Mouse (Mus musculus) brain, adult 2 months (tissue): ENCODE results near the gene Pcnx3.

Experiments used
- DNase-seq: peaks from one replicate; pipeline ENCODE4 v3.0.0; 2011; ENCODE audit warnings: low read depth, low spot score

Pcnx3 gene

GRCm38 (mm10) chr19:5684236-5684635 lies 4.5 kb downstream of the Pcnx3 start:
- no peak for DNase-seq

GRCm38 (mm10) chr19:5680432-5680831 lies 8.3 kb downstream of the Pcnx3 start:
- no peak for DNase-seq

DNA sequence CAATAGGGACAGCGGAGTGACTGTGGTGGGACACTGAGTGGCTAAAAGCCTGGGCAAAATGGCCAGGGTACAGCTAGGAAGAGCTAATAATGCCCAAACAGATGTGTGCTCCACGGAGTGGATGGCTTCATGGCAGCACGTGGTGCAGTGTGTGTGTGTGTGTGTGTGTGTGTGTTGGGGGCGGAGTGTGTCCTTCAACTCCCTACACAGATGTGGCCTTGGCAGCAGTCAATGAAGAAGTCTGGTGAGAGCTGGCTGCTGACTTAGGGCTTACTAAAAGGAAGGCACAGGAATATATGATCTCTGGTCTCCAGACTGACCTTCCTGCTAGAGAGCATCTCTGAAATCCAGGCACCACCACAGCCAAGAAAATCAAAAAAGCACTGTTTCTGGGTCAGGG lies 20.3 kb downstream of the Pcnx3 start:
- DNase-seq: no peak

DNA sequence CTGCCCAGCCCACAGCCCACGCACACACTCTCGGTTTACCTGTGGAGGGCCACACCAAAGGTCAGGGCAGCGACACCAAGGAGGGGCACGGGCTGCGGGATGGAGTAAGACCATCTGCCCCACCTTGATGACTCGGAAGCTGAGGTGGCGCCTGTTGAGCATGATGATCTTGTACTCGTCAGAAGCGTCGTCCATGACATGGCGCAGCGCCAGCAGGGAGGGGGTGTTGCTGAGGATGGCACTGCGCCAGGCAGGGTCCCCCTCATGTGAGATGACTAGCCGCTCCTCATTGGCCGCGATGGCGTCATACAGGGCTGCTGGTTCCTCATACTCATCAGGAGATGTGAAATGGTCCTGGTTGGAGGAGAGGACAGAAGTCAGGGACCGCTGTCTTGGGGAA lies 22.3 kb downstream of the Pcnx3 start:
- DNase-seq: no peak

- no peak for DNase-seq
These were observed 23.2 kb downstream of the Pcnx3 start for GRCm38 (mm10) chr19:5665465-5665864.

DNA sequence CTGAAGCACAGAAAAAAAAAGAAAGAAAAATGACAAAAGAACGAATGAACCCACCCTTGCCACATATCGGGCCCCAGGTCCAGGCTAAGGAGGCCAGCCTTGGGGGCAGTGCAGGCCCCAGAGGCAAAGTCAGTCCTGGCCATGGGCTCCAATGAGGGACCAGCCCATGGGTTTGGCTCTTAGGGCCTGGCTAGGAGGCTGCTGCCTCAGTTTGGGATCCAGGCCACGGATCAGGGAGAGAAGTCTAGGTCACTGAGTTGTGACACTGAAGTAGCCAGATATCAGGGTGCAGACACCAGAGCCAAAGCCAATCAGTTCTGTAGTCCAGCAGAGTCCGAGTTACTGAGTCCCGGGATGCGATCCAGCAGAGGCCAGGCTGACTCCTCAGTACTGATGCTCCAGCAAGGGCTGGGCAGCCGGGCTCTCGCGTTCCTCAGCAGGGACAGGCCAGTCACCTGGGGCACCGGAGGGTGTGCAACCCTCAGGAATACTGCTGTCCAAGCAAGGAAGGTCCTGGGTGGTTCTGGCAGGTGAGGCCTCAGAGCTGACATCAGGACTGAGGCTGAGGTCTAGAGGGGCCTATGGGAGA lies 23.9 kb downstream of the Pcnx3 start:
- DNase-seq: no peak

GRCm38 (mm10) chr19:5662981-5663913 lies 25.5 kb downstream of the Pcnx3 start, which contains the start of gene Sipa1:
Gene Sipa1 (minus strand): TSS chr19:5663707.
- DNase-seq: peak; percentile 73

DNA sequence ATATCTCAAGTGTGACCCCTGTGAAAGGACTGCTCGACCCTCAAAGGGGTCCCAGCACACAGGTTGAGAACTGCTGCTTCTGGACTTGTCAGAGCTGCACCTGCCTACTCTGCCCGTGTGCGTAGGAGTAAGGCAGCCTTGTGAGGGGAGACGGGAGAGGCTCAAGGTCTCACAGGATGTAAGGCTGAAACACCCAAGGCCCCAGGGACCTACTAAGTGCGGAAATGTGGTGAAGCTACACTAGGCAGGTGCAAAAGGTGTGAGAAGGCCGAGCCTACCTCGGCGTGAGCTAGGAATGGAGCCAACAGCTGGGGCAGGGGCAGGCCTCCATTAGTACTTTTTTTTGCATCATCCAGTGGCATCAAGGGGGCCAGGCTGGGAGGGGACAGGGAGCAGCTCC lies 26.4 kb downstream of the Pcnx3 start:
- no peak for DNase-seq

- DNase-seq: peak; percentile 49
These were observed 27.6 kb downstream of the Pcnx3 start for GRCm38 (mm10) chr19:5660942-5661751.

DNA sequence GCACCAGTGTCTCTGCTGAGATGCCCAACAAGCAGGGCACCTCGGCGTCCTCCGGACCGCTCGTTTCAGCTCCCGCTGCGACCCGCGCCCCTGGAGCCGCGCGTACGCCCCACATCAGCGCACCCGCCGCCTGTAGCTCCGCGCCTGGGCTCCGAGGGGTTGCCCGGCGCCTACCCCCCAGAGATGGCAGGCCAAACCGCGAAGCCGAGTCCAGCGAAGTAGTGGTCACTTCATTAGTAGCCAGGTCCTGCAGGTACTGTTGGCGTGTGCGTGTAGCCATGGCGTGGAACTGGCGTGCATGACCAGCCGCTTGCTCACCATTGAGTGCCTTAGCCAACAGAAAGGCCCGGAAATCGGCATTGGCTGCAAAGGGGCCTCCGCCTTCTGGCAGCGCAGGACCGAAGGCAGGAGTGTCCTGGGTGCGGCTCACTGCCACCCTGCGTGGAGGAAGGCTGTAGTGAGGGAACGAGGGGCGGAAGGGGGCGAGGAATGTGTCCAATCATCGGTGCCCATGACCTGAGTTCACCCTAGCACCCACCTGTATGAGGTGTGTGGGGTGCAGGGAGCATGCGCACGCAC lies 33.9 kb downstream of the Pcnx3 start:
- no peak for DNase-seq

DNA sequence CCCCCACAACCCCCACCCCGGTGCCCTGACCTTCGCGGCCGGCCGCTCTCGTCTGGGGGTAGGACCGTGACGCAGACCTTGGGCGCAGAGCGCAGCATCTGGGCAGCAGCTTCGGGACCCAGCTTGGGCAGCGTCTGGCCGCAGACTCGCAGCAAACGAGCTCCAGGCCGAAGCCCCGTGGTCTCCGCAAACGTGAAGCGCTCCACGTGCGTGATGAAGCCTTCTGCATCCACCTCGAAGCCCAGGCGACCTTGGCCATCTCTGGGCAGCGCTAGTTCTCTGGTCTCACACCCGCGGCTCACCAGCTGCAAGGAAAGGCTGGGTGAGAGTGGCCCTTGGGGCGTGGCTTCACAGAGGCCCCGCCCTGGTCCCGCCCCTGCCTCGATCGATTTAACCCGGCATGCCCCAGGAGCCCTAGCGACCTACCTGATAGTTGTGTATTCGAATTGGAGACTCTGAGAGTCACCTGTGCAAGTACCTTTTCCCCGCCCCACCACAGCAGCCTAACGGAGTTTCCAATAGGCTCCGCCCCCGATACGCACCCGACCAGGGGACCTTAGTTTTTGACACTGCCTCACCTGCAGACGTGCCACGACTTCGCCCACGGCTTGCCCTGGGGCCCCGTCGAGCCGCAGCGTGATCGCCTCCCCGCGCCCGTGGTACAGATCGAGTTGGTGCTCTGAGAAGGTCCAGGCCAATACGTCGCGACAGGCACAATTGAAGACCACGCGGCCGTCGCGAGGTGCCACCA lies 34.6 kb downstream of the Pcnx3 start:
- peak; percentile 52 for DNase-seq

- peak; percentile 27 for DNase-seq
These were observed 36.1 kb downstream of the Pcnx3 start for GRCm38 (mm10) chr19:5652570-5652969.

DNA sequence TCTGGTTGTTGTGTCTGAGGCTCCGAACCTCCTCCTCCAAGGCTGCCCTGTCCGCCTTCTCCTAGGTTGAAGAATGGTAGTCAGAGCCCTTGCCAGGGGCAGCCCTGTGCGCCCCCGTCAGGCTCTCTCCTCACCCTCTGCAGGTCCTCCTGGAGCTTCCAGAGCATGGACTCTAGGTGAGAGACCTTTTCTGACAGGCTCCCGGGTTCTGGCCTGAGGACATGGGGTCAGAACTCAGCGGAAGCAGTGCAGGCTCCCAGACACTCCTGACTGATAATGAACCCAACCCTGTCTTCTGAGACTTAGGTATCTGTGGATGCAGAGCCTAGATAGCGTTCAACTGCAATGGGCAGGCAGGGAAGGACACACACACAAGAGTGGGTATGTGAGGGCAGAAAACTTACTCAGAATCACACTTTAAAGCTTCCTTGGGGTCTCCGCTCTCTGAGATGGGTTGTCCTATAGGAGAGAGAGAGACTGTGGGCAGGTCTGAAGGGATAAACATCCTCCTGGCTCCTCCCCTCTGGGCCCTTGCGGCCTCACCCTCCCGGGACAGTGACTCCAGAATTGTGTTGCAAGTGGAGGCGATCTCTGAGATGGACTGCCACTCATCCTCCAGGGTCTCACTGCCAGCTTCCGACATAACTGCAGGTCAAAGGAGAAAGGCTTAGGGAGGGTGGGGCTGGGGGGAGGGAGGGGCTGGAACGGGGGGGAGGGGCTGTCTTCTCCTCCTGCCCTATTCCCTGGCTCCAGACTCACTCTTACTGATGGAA lies 37.0 kb downstream of the Pcnx3 start:
- no peak for DNase-seq

DNA sequence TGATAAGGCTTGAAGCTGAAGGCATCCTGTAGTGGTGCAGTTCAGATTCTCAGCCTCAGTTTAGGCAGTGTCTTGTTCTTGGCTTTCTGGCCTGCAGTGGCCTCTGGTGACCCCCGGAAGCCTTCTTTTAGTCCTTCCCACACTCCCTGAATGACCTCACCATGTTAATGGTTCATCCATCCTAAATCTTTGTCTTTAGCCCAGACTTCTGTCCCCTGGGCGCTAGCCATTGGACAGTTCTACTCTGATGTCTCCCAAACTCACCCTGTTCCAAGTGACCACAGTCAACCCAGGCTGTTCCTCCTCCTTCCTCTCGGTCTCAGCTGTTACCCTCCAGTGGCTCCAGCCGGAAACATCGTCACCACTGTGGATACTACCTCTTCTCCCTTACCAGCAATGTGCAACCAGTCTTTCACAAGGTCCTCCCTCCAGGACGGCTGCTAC lies 39.4 kb downstream of the Pcnx3 start:
- DNase-seq: no peak

- peak; percentile 92 for DNase-seq
These were observed 40.1 kb downstream of the Pcnx3 start for GRCm38 (mm10) chr19:5648401-5649297.

- DNase-seq: no peak
These were observed 40.9 kb downstream of the Pcnx3 start for GRCm38 (mm10) chr19:5647791-5648190.

DNA sequence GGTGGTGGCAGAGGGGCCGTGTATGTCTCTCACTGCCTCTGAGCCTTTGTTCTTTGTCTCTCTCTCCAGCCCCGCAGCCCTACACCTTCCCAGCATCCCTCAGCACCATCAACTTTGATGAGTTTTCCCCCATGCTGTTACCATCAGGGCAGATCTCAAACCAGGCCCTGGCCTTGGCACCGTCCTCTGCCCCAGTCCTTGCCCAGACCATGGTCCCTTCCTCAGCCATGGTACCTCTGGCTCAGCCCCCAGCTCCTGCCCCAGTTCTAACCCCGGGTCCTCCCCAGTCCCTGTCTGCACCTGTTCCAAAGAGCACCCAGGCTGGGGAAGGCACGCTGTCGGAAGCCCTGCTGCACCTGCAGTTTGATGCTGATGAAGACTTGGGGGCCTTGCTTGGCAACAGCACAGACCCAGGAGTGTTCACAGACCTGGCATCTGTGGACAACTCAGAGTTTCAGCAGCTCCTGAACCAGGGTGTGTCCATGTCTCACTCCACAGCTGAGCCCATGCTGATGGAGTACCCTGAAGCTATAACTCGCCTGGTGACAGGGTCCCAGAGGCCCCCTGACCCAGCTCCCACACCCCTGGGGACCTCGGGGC lies 41.9 kb downstream of the Pcnx3 start:
- DNase-seq: no peak

DNA sequence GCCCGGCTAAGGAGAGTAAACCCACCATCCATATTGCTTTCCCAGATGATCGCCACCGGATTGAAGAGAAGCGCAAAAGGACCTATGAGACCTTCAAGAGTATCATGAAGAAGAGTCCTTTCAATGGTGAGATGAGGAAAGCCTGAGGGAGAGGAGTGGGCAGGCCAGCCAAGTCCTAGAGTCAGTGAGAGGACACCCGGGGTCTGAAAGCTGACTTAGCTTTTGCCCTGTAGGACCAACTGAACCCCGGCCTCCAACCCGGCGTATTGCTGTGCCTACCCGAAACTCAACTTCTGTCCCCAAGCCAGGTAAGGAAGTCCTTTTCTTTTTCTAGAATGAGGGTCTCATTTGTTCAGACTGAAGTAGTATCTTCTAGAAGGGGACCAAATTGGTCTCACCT lies 43.4 kb downstream of the Pcnx3 start:
- DNase-seq: no peak

GRCm38 (mm10) chr19:5641641-5642040 lies 47.1 kb downstream of the Pcnx3 start:
- DNase-seq: no peak
